Mouse (Mus musculus) embryonic facial prominence, embryonic 14.5 days (tissue): ENCODE results near the gene Apex2. TPM values are rescaled to one million over a fixed set of nuclear protein-coding genes. Genes with fewer than 3 reads are reported as not detected.
A peak's percentile ranks its signal among the peaks of the same experiment; 100 is the strongest.
"Not testable (repeated sequence)": the region's sequence is repeated elsewhere in the genome, so short reads cannot be mapped to it uniquely, and the experiment has no call there.

ENCODE experiments used
- ATAC-seq: fragments of 200-750 bp; cut with Nextera tagmentation; 2 replicates; pipeline ENCODE4 v1.8.0; 2017; ENCODE audit warnings: low read depth, moderate number of reproducible peaks, moderate TSS enrichment
- DNase-seq: peaks from one replicate; pipeline ENCODE4 v3.0.0-alpha.2; 2015; ENCODE audit warnings: low spot score
- H3K27ac ChIP-seq: fragments of 300-500 bp; sonication (generic); replicated peaks from 2 replicates; pipeline ENCODE4 v1.5.1; 2014; ENCODE audit warnings: low read depth, mild to moderate bottlenecking, low read length, moderate library complexity
- H3K27me3 ChIP-seq: fragments of 300-500 bp; sonication (generic); replicated peaks from 2 replicates; pipeline ENCODE4 v1.6.1; 2014; ENCODE audit warnings: low read length; ENCODE audit not compliant: control insufficient read depth, insufficient read depth
- H3K36me3 ChIP-seq: fragments of 300-500 bp; sonication (generic); 2 replicates; pipeline ENCODE4 v1.6.1; 2014; ENCODE audit warnings: low read length, mixed read lengths; ENCODE audit not compliant: control insufficient read depth, insufficient read depth
- H3K4me1 ChIP-seq: fragments of 300-500 bp; sonication (generic); 2 replicates; pipeline ENCODE4 v1.6.1; 2014; ENCODE audit warnings: antibody characterized with exemption, low read length; ENCODE audit not compliant: control insufficient read depth, insufficient read depth
- H3K4me2 ChIP-seq: fragments of 300-500 bp; sonication (generic); 2 replicates; pipeline ENCODE4 v1.6.1; 2014; ENCODE audit warnings: low read depth, mild to moderate bottlenecking, low read length, moderate library complexity, mixed read lengths
- H3K4me3 ChIP-seq: fragments of 300-500 bp; sonication (generic); 2 replicates; pipeline ENCODE4 v1.5.1; 2014; ENCODE audit warnings: low read depth, mild to moderate bottlenecking, low read length
- H3K9ac ChIP-seq: fragments of 300-500 bp; sonication (generic); 2 replicates; pipeline ENCODE4 v1.6.1; 2014; ENCODE audit warnings: low read depth, mild to moderate bottlenecking, low read length, moderate library complexity, mixed read lengths
- H3K9me3 ChIP-seq: fragments of 300-500 bp; sonication (generic); 2 replicates; pipeline ENCODE4 v1.6.1; 2016; ENCODE audit warnings: low read length; ENCODE audit not compliant: control insufficient read depth
- WGBS: fragments of 180-500 bp; shearing (Covaris S2); extraction: QIAGEN DNeasy Blood & Tissue Kit; methylation state at CpG from one replicate; pipeline ENCODE4 v1.1.7; 2014; 5-methylcytosine and 5-hydroxymethylcytosine counted together
- polyA plus RNA-seq: library from polyadenylated mRNA; unstranded; fragments of >200 nt; fragmentation: Nextera tagmentation; extraction: Ambion mirVana; gene quantifications from 2 replicates; pipeline ENCODE4 v1.2.1, GENCODE M21; 2014

The Apex2 gene
- polyA plus RNA-seq, 1 experiment from 2014 or later: 18.6 TPM

GRCm38 (mm10) chrX:150516015-150516414 is 73.7 kb downstream of the Apex2 start:
- Histone ChIP-seq H3K9ac (no peak overlapping the region), H3K36me3 (no peaks in the 10 kb centered on the region), H3K9me3 (no peaks in the 10 kb centered on the region), H3K27me3 (no peaks in the 10 kb centered on the region), H3K4me1 (no peaks in the 10 kb centered on the region), H3K4me2 (no peak overlapping the region), H3K27ac (no peak overlapping the region), H3K4me3 (no peak overlapping the region)
- DNase-seq (no peak), ATAC-seq (no peak)

GRCm38 (mm10) chrX:150514127-150514526 is 75.5 kb downstream of the Apex2 start:
- no peak overlapping the region for H3K9ac ChIP-seq
- 80% methylated on average over 1 of the region's 1 CpGs for WGBS
- no peak overlapping the region for H3K27ac ChIP-seq
- H3K4me3 ChIP-seq: no peak overlapping the region
- no peaks in the 10 kb centered on the region for H3K4me1 ChIP-seq
- no peaks in the 10 kb centered on the region for H3K27me3 ChIP-seq
- no peaks in the 10 kb centered on the region for H3K9me3 ChIP-seq
- ATAC-seq: no peak
- H3K4me2 ChIP-seq: no peak overlapping the region
- DNase-seq: no peak
- no peaks in the 10 kb centered on the region for H3K36me3 ChIP-seq

- ATAC-seq (no peak), DNase-seq (no peak)
- H3K4me2 ChIP-seq: no peak overlapping the region
- no peak overlapping the region for H3K27ac ChIP-seq
- WGBS: 77% methylated on average over 6 of the region's 6 CpGs
- no peak overlapping the region for H3K4me3 ChIP-seq
- no peaks in the 10 kb centered on the region for H3K27me3 ChIP-seq
- H3K9ac ChIP-seq: no peak overlapping the region
- 0 out of 2 replicates have a peak, but pooled peaks cover 4% of the 10 kb centered on the region for H3K36me3 ChIP-seq
- no peaks in the 10 kb centered on the region for H3K4me1 ChIP-seq
- H3K9me3 ChIP-seq: no peaks in the 10 kb centered on the region
Observed at GRCm38 (mm10) chrX:150511274-150511673, 78.4 kb downstream of the Apex2 start.

- no peaks in the 10 kb centered on the region for H3K27me3 ChIP-seq
- WGBS: 51% methylated on average over 4 of the region's 4 CpGs
- no peaks in the 10 kb centered on the region for H3K9me3 ChIP-seq
- no peak overlapping the region for H3K9ac ChIP-seq
- H3K4me1 ChIP-seq: no peaks in the 10 kb centered on the region
- no peak overlapping the region for H3K4me3 ChIP-seq
- DNase-seq (peak; percentile 43), ATAC-seq (no peak)
- 0 out of 2 replicates have a peak, but pooled peaks cover 4% of the 10 kb centered on the region for H3K36me3 ChIP-seq
- H3K27ac ChIP-seq: no peak overlapping the region
- no peak overlapping the region for H3K4me2 ChIP-seq
Observed at GRCm38 (mm10) chrX:150510631-150511030, 79.0 kb downstream of the Apex2 start.

GRCm38 (mm10) chrX:150508696-150509095 is 81.0 kb downstream of the Apex2 start:
- Histone ChIP-seq H3K4me3 (no peak overlapping the region), H3K9me3 (no peaks in the 10 kb centered on the region), H3K9ac (no peak overlapping the region), H3K27ac (no peak overlapping the region), H3K27me3 (no peaks in the 10 kb centered on the region), H3K36me3 (0 out of 2 replicates have a peak, but pooled peaks cover 4% of the 10 kb centered on the region), H3K4me2 (no peak overlapping the region), H3K4me1 (no peaks in the 10 kb centered on the region)
- ATAC-seq (no peak), DNase-seq (no peak)
- 87% methylated on average over 6 of the region's 6 CpGs for WGBS

GRCm38 (mm10) chrX:150487811-150488210 is 101.9 kb downstream of the Apex2 start:
- not testable (repeated sequence) for H3K36me3 ChIP-seq, H3K27ac ChIP-seq, H3K4me2 ChIP-seq, DNase-seq, H3K9ac ChIP-seq, ATAC-seq, H3K9me3 ChIP-seq, H3K4me1 ChIP-seq, H3K27me3 ChIP-seq, H3K4me3 ChIP-seq
- WGBS: 44% methylated on average over 1 of the region's 10 CpGs

GRCm38 (mm10) chrX:150486314-150487030 is 103.2 kb downstream of the Apex2 start:
- H3K27ac ChIP-seq, H3K36me3 ChIP-seq, H3K27me3 ChIP-seq, DNase-seq, ATAC-seq, H3K4me3 ChIP-seq, H3K9me3 ChIP-seq, H3K4me2 ChIP-seq, H3K9ac ChIP-seq, H3K4me1 ChIP-seq: not testable (repeated sequence)
- 21% methylated on average over 2 of the region's 22 CpGs for WGBS

GRCm38 (mm10) chrX:150477854-150478780 is 111.6 kb downstream of the Apex2 start:
- Histone ChIP-seq H3K4me2 (peak overlapping the region; percentile 27), H3K4me3 (peak overlapping the region; percentile 51), H3K4me1 (no peaks in the 10 kb centered on the region), H3K27me3 (no peaks in the 10 kb centered on the region), H3K36me3 (no peaks in the 10 kb centered on the region), H3K9me3 (no peaks in the 10 kb centered on the region), H3K27ac (peak overlapping the region; percentile 91), H3K9ac (peak overlapping the region; percentile 70)
- WGBS: 2% methylated on average over 33 of the region's 34 CpGs
- ATAC-seq (peak; percentile 97), DNase-seq (peak; percentile 97)
